Mouse (Mus musculus) cerebellum, postnatal 14 days (tissue): ENCODE results near the gene Ltbr.
A peak's percentile ranks its signal among the peaks of the same experiment; 100 is the strongest.

ENCODE experiments used
- DNase-seq, 2 experiments: peaks; one replicate each; pipeline ENCODE4 v3.0.0; 2021; ENCODE audit warnings: mixed read lengths in 2 of 2

Gene Ltbr

DNA sequence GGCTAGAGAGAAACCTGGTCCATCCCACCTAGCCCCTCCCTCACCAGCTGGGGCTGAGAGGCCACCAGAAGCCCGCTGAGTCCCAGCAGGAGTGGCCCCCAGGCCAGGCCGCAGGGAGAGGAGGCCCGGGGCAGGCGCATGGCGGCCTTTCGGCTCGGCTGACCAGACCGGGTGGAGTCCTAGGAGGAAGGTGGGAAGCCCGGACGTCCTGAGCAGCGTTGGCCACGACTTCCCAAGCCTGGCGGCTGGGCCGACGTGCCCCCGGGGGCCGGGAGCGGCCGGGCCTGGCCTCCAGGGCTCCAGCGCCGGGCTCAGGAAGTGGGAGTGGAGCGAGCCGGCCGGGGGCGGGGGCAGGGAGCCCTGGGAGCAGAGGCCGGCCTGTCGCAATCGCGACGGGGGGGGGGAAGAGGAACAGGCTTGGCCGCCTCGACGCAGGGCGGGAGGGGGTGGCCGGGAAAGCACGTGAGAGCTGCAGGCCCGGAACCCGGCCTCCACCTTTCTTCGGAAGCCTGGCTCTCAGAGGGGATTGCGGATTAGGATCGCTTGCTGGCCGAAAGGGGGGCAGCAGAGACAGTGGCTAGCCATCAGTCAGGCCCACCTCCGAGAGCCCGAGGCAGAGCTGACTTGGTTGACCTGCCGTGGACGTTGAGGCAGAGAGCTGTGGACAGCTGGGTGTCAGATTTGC lies at the start of gene Ltbr:
TSS of gene Ltbr (minus strand) at position 340 of the 685 bp plus-strand sequence.
- peak; percentile 48 to 66 for DNase-seq

DNA sequence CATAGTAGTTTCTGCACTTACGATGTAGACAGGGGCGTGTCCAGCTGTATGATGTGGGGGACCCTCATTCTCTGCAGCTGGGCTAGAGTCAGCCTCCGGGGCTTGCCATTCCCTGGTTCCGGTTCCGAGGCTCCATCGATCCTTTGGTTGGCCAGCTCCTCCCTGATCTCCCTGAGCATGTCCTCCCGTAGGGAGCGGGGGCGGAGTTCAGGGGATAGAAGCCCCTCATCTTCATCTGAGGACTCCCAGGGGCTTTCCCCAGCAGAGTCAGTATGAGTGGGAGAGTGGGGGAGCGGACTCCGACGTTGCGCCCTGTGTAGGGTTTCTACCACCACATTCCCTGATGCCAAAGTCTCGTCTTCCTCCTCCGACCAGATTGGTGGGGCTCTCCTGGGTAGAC lies 49.3 kb upstream of the Ltbr start:
- DNase-seq, result no peak

DNA sequence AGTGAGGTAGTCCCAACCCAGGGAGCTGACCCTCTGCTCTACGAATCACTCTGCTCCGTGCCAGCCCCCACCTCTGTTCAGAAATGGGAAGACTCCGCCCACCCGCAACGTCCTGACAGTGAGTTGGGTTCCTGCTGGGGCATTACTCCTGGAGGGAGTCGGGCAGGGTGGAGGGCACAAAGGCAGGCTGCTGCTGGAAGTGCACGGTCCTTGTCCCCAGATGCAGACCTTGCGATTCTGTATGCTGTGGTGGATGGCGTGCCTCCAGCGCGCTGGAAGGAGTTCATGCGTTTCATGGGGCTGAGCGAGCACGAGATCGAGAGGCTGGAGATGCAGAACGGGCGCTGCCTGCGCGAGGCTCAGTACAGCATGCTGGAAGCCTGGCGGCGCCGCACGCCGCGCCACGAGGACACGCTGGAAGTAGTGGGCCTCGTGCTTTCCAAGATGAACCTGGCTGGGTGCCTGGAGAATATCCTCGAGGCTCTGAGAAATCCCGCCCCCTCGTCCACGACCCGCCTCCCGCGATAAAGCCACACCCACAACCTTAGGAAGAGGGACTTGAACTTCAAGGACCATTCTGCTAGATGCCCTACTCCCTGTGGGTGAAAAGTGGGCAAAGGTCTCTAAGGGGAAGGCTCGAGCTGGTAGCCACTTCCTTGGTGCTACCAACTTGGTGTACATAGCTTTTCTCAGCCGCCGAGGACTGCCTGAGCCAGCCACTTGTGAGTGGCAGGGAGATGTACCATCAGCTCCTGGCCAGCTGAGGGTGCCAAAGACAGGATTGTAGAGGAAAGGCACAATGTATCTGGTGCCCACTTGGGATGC lies 48.0 kb upstream of the Ltbr start:
- DNase-seq, result peak; percentile 49 to 71

DNA sequence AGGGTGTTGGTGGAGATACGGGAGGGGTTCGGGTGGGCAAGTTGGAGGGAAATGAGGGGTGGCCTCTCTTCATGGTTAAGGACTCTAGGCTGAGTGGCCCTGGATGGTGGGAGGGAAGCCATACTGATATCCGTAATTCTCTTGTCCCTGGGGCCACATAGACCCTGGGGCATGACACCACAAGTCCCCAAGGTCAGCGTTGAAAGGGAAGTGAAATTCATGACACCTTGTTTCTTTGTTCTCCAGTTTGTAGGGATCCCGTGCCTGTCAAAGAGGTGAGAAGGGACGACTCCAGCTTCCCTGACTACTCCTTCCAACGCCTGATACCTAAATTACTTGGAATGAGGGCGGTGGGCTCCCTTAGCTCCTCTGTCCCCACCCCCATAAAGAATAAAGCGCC lies 47.2 kb upstream of the Ltbr start:
- no peak for DNase-seq

DNA sequence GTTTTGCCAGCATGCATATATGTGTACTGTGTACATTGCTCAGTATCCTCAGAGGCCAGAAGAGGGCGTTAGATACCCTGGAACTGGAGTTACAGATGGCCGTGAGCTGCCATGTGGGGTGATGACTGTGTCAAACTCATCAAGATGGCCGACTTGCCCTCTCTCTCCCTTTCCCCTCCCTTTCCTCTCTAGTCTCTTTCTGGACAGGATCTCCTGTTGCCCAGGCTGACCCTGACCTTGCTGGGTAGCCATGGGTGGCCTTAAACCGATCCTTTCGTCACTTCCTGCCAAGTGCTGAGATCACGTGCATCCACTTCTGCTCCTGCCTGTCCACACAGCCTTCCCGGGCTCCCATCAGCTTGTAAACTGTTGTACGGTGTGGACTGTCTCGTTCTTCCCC lies 46.3 kb upstream of the Ltbr start:
- DNase-seq, result no peak

DNA sequence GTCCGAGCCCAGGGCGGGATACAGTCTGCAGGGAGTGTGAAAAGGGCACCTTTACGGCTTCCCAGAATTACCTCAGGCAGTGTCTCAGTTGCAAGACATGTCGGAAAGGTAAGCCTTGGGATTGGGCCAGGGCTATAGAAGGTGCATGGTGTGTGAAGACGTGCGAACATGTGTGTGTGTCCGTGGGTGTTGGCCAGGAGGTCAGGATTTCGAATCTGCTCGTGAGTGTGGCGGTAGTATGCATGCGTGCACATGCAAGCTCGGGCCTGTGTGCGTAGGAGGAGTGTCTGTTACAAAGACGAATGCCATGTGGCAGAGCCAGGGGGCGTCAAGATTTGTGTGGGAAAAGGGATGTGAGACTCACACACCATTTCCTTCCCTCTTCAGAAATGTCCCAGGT lies 43.6 kb upstream of the Ltbr start:
- DNase-seq, result no peak

DNA sequence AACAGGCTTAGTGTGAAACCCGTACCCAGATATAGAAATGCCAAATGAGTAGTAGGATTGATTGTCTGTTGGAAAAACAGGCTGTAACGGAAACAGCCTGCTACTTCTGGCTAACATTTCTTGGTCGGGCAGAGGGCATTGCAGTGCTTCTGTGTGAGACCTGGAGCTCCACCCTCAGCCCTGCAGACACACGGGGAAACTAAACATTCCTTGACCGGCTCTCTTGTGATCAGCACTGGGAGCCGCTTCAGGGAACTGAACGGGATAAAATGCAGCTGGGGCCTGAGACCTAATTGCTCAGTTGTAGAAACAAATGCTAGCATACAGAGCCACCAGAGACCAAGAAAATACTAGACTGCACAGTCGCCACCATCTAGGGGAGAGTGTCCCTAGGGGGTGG lies 42.6 kb upstream of the Ltbr start:
- no peak for DNase-seq

DNA sequence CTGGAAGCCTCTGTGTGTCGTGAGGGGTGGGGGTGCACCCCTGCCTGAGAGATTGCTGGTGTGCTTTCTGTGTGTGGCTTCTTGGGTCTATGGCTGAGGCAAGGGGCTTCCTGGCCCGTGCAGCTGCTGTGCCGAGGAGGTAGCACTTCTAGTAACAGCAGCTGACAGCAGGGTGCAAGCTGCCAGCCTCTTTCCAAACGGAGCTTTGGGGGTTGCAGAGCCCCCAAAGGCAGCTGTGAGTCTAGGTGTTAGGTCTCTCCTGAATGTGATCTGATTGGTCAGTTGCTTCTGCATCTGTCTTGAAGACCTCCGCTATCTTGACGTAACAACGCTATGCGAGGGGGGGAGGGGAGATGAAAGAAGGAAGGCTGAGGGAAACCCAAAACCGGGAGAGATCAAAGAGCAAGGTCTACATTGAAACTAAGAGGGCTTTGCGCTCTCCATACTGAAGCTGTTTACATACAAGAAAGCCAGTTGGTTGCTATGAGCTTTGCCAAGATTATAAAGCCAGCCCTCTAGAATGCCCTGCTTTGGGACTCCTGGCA lies 41.6 kb upstream of the Ltbr start:
- DNase-seq, result no peak

DNA sequence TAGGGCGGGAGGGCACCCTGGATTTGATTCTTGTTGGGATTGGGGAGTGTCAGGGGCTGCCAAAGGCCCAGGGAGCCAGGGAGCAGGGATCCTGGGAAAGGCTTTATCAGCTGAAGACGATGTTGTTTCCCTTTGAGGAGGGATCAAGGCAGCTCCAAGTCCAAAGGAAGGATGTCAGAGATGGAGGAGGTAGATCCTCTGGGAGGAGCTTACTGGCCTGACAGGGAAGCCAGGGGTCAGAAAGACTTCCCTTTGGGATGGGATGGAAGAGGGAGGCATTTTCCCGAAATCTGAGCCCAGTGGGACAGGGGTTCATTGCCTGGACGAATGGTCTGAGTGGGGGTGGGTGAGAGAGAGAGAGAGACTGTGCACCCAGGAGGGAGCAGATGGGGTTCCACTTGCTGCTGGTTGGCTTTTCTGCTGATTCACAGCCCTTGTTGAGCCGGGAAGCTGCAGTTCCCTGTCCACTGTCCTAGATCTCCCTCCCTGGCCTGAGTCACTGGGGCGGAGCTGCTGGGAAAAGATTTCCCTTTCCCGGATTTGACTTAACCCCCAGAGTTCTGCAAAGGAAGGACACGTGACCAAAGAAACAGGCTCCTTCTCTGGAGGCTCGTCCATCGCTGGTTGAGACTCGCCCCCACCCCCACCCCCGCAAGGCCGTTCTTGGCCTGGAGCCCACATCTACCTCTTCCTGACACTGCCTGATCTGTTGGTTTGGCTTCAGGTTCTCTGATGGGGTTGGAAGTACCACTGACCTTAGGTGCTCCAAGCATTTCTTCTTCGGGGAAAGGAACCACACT lies 40.9 kb upstream of the Ltbr start:
- peak; percentile 9 to 37 for DNase-seq

DNA sequence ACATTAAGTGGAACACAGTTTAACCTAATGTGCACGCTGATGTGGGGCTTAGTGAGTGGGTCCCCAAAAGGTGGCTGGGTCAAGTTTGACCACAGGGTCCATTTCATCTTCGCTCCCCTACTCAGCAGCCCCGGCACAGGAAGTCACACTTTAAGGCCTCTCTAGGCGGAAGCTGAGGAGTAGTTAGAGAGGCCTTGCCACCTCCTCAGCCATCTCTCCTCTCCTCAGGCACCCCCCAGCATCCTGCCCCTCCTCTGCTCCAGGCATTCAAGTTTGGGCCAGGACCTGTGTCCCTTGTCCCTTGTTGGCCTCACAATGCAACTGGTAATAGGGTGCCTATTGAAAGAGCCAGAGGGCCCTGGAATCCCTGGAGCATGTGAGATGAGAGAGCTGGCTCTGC lies 40.0 kb upstream of the Ltbr start:
- DNase-seq, result no peak

DNA sequence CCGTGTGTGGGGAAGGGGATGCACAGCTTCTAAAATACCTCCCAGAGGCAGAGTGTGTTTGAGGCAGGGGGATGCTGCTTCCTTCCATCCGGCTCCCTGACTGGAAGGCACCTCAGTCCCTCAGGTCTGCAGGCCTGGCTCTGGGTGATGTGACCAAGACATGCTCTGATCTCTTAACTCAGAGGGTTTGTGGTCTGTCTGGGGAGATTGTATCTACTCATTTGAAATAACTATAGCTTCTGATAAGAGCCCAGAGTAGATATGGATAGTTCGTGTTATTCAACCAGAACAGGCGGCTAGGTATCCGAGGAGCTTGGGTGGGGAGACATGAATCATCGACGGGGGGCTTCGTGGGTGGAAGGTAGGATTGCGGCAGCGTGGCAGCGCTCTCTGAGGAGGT lies 39.5 kb upstream of the Ltbr start:
- no peak for DNase-seq

DNA sequence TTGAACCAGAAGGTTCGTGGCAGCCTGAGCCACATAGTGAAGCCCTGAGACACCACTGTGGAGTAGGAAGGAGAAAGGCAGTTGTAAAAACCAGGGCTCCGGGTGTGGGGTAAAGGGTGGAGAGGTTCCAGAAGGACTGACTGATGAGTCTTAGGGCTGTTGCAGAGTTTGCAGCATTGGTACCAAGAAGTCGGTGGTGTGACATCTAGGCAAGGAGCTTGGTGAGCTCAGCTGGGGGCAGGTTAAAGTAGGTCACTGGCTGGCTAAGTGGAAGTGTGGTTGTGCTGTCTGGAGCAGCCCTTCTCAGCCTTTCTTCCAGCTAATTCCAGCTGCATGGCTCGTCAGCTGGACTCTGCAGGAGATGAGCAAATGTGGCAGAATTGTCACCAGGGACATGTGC lies 39.1 kb upstream of the Ltbr start:
- no peak for DNase-seq

DNA sequence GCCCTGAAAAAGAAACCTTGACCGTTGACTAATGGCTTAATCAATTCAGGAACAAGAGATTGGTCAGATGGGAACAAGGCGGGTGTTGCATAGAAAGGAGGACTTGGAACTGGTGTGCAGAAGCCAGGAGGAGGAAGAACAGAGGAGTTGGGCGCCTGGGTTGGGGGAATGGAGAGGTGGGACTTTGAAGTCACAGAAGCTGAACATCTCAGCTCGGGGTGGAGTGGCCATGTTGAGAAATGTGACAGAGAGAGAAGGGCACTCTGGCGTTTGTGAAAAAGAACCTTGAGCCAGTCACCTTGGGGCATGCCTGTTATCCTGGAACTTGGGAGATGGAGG lies 38.3 kb upstream of the Ltbr start:
- DNase-seq, result no peak

DNA sequence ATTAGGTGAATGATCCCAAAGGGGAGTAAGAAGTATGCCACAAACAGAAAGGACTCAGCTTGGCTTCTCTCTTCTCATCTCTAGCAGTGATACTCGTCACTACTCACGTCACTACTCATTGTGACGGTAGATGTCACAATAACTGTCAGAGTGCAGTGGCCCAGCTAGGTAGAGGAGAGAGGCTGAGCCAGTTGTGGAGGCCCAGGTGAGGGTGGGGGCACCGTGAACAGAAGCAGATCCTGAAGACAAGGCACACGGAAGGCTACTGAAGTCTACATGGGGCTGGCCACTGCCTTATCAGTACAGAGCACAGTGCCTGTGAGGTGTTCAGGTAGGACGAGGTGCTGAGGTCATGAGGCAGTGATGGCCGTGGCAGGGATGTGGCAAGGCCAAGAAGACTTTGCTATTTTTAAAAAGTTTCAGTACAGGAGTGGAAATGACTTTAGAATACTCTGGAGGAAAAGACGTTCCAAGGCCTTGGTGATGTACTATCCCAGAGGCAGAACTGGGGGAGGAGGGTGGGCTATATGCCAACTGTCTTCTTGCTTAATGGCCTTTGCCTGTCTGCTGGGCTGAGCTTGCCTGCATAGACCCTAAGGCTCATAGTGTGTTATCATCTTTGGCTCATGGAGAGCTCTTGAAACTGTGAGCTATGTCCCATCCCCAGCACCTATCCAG lies 37.8 kb upstream of the Ltbr start:
- no peak for DNase-seq

DNA sequence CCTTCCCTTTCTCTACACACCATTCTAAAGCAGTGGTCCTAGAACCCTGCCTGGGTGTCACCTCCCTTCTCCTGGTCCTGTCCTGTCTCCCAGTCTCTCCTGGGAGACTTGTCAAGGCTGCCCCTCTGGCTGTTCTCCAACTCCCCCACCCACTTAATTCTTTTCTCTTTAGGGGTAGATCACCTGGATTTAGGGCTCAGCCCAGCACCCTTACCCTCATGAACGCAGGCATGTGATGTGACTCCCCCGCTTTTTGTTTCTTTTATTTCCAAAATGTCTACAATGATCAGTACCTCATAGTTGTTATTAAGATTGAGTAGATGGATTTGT lies 37.3 kb upstream of the Ltbr start:
- DNase-seq, result no peak

DNA sequence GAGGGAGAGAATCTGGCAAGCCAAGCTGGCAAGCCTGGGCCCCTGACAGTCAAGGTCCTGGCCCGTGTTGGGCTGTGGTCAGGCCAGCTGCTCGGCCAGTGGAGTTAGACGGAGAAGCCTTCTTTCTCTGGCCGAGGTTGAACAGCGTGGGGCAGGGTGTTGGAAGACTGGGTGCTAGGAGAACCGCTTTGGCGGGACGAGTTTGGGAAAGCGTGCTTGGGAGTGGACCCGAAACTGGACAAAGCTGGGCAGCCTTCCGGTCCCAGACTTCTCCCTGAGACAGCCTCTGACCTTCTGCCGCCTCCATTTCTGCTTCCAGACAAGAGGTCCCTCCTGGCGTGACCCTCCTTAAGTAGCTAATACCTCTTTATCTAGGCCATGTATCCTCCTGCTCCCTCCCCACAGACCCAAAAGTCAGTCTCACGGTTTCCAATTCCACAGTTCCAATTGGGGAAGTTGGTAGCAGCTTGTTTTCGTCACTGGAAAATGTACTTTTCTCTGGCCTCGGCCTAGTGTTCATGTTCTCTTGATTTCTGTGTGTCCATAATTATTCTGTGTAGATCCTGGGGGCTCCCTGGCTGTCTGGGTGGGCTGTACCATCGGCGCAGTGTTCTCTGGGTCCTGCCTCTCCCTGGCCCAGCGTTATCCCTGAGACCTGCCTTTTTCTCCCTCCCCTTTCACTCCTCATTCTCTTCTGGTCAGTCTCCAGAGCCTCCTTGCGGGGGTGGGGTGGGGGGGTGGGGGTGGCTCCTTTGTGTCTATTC lies 36.7 kb upstream of the Ltbr start:
- peak in 1 of 2 experiments; percentile 35 for DNase-seq

DNA sequence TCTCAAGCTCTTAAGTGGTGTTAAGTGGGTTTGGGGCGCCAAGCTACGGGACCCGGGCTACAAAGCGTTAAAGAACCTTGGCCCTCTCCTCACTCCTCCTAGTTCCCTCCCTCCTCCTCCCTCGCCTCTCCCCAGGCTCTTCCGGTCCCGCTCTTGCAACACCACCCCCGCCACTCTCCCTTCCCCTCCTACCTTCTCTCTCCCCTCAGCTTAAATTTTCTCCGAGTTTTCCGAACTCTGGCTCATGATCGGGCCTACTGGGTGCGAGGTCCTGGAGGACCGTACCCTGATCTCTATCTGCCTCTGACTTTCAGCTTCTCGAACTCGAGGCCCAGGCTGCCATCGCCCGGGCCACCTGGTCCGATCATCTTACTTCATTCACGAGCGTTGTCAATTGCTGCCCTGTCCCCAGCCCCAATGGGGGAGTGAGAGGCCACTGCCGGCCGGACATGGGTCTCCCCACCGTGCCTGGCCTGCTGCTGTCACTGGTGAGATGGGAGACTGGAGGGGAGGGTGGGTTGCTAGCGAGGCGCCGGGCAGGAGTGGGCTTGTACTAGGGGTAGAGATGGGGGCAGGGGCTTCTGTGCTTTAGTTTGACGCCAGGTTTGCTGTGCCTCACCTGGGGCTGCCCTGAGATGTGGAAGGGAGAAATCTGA lies 36.0 kb upstream of the Ltbr start:
- DNase-seq, result peak in 1 of 2 experiments; percentile 28

DNA sequence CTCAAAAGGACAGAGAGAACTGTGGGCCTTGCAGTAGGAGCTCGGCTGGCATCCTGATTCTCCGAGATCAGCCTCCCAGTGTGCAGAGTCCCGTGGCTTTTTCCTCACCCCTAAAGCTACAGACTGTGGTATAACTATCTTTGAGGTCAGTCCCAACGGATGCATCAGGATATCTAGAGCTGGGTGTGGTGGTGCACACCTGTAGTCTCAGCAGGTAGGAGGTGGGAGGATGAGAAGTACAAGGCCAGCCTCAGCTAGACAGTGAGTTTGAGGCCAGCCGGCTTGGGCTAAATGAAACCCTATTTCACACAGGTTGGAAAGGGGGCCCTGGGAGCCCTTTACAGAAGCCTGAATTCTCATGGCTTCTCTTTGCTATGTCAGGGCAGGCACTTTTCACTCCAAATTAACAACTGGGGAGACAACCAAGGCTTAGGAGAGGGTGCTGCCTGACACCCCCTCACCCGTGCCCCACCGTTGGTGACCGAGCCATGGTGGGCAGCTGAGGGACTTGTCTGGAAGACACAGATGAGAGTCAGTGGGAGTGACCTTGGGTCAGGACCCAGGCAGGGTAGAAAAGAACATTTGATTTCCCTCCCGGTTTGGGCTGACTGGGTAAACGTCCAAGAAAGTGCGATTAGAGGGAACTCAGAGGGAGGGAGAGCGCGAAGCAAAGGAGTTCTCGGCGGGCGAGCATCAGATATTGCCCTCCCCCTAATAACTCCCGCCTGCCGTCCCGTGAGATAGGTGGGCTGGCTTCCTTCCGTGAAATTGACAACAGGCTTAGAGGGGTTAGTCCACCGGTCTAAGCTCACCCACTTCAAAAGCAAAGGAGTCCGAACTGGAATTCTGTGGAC lies 35.3 kb upstream of the Ltbr start, which contains the start of gene Tnfrsf1a:
TSS of gene Tnfrsf1a (plus strand) at position 642 of the 854 bp plus-strand sequence.
- DNase-seq, result no peak

DNA sequence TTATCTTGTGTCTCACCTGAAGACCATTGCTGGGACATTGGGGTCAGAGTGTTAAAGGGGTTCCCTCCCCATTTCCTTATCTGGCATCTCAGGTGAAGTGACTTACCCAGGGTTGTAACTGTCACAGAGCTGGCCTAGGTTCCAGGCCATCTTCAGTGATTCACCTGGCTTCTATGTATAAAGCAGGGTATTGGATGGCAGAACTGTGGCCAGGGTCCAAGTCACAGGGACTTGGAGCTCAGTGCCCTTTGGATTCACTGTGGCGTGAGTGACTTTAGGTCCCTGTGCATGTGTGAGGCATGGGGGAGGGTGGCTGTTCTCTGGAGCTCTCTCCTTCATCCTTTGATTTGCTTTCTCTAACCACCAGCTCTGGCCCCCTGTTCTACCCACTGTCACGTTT lies 32.3 kb upstream of the Ltbr start:
- no peak for DNase-seq

DNA sequence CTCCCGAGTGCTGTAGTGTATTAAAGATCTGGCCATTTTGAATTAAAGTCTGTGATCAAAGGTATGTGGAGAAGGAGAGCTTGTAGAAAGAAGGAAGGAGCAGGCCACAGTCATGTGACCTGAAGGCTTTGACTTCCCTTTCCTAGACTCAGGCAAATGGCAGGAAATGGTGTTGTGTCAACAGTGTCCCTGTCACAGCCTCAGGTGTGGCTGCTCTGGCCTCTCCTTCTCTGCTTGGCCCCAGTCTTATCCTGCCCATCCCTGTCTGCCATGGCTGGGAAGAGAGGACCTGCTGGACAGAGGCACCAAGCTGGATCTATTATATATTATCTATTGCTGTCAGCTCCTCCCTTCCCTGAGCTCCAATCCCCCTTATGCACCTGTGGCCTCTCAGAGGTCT lies 31.9 kb upstream of the Ltbr start:
- DNase-seq, result no peak

DNA sequence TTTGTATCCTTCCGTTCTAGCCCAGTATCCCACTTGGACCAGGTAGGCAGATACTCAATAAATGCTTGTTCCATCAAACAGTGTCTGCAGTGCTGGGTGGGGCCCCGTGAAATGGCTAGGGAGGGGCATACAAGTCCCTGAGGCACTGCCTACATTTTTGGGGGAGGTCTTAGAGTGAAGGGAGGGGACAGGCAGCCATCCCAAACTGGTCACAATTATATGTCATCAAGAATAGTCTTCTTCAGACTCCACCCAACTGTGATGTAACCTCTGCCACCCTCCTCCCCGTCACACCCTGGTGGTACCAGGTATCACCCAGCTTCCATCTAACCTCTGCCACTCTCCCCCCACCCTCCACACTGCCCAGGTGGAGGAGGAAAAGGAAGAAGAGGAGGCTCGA lies 31.2 kb upstream of the Ltbr start:
- no peak for DNase-seq
